Mouse (Mus musculus): Measurements from ENCODE around the gene Lrrc75b. TPM values are rescaled to one million over a fixed set of nuclear protein-coding genes. Genes with fewer than 3 reads are reported as not detected.

Lrrc75b gene
- polyA plus RNA-seq (2012; rRNA removed), result 8.9 and 9.9 TPM in 2 replicates

- peak within 1 kb of the TSS; percentile 59 for H3K4me3 ChIP-seq (ENCODE audit: insufficient read depth, low read length)
- TF ChIP-seq CTCF (IDR thresholded peaks at IDR 0.05; ENCODE audit: extremely low read depth, insufficient read depth, low read length), result no peak
- TF ChIP-seq POLR2A (IDR thresholded peaks at IDR 0.05; ENCODE audit: extremely low read depth, insufficient read depth, low read length), result no peak
- 0 out of 2 replicates have a peak, but pooled peaks cover 3% of the 10 kb centered on the region for H3K4me1 ChIP-seq (ENCODE audit: control insufficient read depth, insufficient read depth, low read length)
- no peak within 1 kb of the TSS for H3K27ac ChIP-seq (ENCODE audit: insufficient read depth, low read length)
Observed at GRCm38 (mm10) chr10:75559676-75560548, at the start of gene Lrrc75b. Gene Lrrc75b, minus strand, starts transcription at chr10:75560330.

- Histone ChIP-seq H3K27ac (ENCODE audit: insufficient read depth, low read length) (no peak overlapping the region), H3K4me1 (ENCODE audit: control insufficient read depth, insufficient read depth, low read length) (no peaks in the 10 kb centered on the region), H3K4me3 (ENCODE audit: insufficient read depth, low read length) (no peak overlapping the region)
- TF ChIP-seq CTCF (IDR thresholded peaks at IDR 0.05; ENCODE audit: extremely low read depth, insufficient read depth, low read length), result no peak
- TF ChIP-seq POLR2A (IDR thresholded peaks at IDR 0.05; ENCODE audit: extremely low read depth, insufficient read depth, low read length), result no peak
Observed at GRCm38 (mm10) chr10:75608975-75609374, 48.8 kb upstream of the Lrrc75b start.

DNA sequence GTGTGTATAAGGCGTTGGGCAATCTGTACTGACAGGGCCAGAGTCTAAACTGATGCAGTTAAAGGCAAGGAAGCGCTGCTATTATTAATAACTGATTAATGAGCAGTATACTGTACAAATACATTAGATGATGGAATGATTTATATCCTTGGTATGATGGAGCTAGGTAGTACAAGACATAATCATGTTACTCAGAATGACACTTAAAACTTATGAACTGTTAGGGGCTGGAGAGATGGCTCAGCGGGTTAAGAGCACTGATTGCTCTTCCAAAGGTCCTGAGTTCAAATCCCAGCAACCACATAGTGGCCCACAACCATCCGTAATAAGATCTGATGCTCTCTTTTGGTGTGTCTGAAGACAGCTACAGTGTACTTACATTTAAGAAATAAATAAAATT lies 47.1 kb upstream of the Lrrc75b start:
- no peak overlapping the region for H3K4me3 ChIP-seq (ENCODE audit: insufficient read depth, low read length)
- H3K4me1 ChIP-seq (ENCODE audit: control insufficient read depth, insufficient read depth, low read length), result no peaks in the 10 kb centered on the region
- no peak for TF ChIP-seq POLR2A (IDR thresholded peaks at IDR 0.05; ENCODE audit: extremely low read depth, insufficient read depth, low read length)
- TF ChIP-seq CTCF (IDR thresholded peaks at IDR 0.05; ENCODE audit: extremely low read depth, insufficient read depth, low read length), result no peak
- no peak overlapping the region for H3K27ac ChIP-seq (ENCODE audit: insufficient read depth, low read length)

DNA sequence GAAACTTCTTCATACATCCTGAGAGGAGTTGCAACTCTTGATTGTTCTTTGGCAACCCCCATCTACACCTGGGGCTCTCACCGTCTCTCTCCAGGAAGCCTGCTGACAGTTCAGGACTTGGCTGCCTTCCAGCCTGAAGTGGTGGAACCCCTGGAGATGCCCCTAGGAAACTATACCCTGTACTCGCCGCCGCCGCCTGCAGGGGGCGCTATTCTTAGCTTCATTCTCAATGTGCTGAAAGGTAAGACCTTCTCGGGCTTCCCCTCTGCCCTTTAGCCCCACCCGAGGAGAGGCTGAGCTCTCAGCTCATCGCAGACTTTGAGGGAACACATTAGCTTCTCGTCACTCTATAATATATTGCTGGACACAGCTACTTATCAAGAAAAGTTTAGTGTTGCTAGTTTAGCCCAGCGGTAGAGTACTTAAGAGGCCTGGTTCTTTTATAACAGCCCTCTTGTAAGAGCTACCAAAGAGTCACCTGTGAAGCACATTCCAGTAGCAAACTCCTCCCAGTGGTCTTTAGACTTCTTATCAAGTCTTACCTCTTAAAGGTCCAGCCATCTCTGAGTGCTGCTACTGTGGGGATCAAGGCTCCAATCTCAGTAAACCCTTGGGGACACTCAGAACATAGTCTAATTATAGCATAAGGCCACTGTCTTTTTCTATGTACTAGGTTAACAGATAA lies 45.2 kb upstream of the Lrrc75b start:
- Histone ChIP-seq H3K4me1 (ENCODE audit: control insufficient read depth, insufficient read depth, low read length) (no peaks in the 10 kb centered on the region), H3K27ac (ENCODE audit: insufficient read depth, low read length) (no peak overlapping the region), H3K4me3 (ENCODE audit: insufficient read depth, low read length) (no peak overlapping the region)
- TF ChIP-seq CTCF (IDR thresholded peaks at IDR 0.05; ENCODE audit: extremely low read depth, insufficient read depth, low read length), result 0 out of 2 replicates have a peak, but pooled peaks have one; percentile 2
- no peak for TF ChIP-seq POLR2A (IDR thresholded peaks at IDR 0.05; ENCODE audit: extremely low read depth, insufficient read depth, low read length)

- Histone ChIP-seq H3K4me3 (ENCODE audit: insufficient read depth, low read length) (no peak overlapping the region), H3K4me1 (ENCODE audit: control insufficient read depth, insufficient read depth, low read length) (no peaks in the 10 kb centered on the region), H3K27ac (ENCODE audit: insufficient read depth, low read length) (no peak overlapping the region)
- TF ChIP-seq POLR2A (IDR thresholded peaks at IDR 0.05; ENCODE audit: extremely low read depth, insufficient read depth, low read length) (no peak), CTCF (IDR thresholded peaks at IDR 0.05; ENCODE audit: extremely low read depth, insufficient read depth, low read length) (no peak)
Observed at GRCm38 (mm10) chr10:75600189-75600730, 40.1 kb upstream of the Lrrc75b start.

DNA sequence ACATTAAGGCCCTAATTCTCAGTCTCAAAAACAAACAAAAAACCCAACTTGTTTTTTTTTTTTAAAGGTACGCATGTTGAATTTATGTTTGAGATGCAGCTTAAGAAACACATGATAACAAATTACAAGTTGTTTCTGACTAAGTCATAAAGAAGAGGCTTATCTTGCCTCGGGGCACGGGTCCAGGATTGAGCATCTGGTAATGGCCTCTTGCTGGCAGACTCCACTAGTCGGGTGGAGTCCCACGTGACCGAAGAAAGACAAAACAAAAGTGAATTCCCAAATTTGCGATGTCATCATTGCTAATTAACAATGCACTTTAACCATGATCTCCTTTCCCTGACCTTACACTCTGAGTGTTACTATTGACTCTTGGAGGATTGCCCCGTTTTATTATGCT lies 35.9 kb upstream of the Lrrc75b start:
- H3K4me1 ChIP-seq (ENCODE audit: control insufficient read depth, insufficient read depth, low read length), result no peaks in the 10 kb centered on the region
- no peak for TF ChIP-seq POLR2A (IDR thresholded peaks at IDR 0.05; ENCODE audit: extremely low read depth, insufficient read depth, low read length)
- TF ChIP-seq CTCF (IDR thresholded peaks at IDR 0.05; ENCODE audit: extremely low read depth, insufficient read depth, low read length), result no peak
- H3K27ac ChIP-seq (ENCODE audit: insufficient read depth, low read length), result no peak overlapping the region
- no peak overlapping the region for H3K4me3 ChIP-seq (ENCODE audit: insufficient read depth, low read length)

DNA sequence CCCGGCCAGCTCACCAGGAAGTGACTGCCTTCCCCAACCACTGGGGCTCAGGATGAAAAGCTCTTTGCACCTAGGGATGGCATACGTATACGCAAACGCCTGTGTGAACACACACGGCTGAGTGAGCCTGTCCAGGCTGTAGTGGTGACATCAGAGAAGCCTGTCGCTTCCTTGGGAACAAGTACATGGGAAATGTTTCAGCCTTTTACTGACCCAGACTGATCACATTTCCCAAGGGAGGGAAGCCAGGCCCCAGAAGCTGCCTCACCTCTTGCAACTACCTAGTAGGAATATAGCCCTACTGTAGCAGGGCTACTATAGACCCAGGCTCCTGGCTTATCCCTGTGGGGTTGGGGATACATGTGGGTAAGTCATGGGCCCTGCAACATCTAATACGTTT lies 32.5 kb upstream of the Lrrc75b start:
- no peak overlapping the region for H3K27ac ChIP-seq (ENCODE audit: insufficient read depth, low read length)
- no peaks in the 10 kb centered on the region for H3K4me1 ChIP-seq (ENCODE audit: control insufficient read depth, insufficient read depth, low read length)
- TF ChIP-seq POLR2A (IDR thresholded peaks at IDR 0.05; ENCODE audit: extremely low read depth, insufficient read depth, low read length) (no peak), CTCF (IDR thresholded peaks at IDR 0.05; ENCODE audit: extremely low read depth, insufficient read depth, low read length) (no peak)
- H3K4me3 ChIP-seq (ENCODE audit: insufficient read depth, low read length), result no peak overlapping the region

DNA sequence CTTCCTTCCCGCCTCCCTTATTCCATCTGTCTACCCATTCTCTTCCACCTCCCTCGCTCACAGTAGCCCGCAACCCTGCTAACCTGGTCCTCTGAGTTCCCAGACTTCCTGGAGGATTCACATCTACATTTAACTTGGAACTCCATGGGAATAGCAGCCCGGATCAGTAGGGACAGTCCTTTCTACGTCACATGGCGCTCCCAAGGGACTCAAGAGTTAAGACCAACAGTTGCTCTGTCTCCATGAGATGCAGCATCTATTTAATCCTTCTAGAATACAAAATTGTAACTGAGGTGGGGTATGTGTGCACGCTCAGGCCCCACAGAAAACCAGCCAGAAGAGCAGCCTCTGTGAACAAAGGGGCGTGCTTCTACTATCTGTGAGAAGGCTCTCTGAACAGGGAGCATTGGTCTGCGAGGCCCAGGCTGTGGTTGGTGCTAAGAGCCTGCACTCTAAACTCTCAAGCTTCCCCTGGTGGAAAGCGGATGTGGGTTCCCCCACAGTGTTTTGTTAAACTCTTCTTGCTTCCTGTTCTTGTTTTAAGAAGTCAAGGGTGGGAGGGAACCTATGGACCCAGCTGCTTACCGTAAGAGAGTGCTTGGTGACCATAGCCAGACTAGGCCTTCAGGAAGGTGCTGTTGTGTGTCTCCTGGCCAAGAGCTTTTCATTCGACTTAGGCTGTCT lies 31.2 kb upstream of the Lrrc75b start:
- TF ChIP-seq CTCF (IDR thresholded peaks at IDR 0.05; ENCODE audit: extremely low read depth, insufficient read depth, low read length), result no peak
- no peak for TF ChIP-seq POLR2A (IDR thresholded peaks at IDR 0.05; ENCODE audit: extremely low read depth, insufficient read depth, low read length)
- Histone ChIP-seq H3K27ac (ENCODE audit: insufficient read depth, low read length) (no peak overlapping the region), H3K4me3 (ENCODE audit: insufficient read depth, low read length) (no peak overlapping the region), H3K4me1 (ENCODE audit: control insufficient read depth, insufficient read depth, low read length) (no peaks in the 10 kb centered on the region; the same call in 1 of the 2 replicates)

DNA sequence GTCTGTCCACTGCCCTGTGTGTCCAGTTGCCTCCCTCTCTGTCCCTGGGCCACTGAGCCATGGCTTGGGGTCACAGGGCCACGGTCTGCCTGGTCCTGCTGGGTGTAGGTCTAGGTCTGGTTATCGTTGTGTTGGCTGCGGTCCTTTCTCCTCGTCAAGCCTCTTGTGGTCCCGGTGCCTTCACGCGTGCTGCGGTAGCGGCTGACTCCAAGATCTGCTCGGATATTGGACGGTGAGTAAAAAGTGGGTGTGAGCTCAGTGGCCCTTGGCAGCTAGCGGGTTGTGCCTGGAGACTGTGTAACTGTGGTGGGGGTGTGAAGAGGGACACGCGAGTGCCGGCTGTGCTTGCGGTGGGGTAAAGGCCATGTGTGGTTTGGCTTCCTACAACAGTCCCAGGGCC lies 29.5 kb upstream of the Lrrc75b start:
- no peak for TF ChIP-seq POLR2A (IDR thresholded peaks at IDR 0.05; ENCODE audit: extremely low read depth, insufficient read depth, low read length)
- TF ChIP-seq CTCF (IDR thresholded peaks at IDR 0.05; ENCODE audit: extremely low read depth, insufficient read depth, low read length), result no peak
- 0 out of 2 replicates have a peak overlapping the region, but pooled peaks have one; percentile 3 for H3K4me3 ChIP-seq (ENCODE audit: insufficient read depth, low read length)
- no peaks in the 10 kb centered on the region; the same call in 1 of the 2 replicates for H3K4me1 ChIP-seq (ENCODE audit: control insufficient read depth, insufficient read depth, low read length)
- H3K27ac ChIP-seq (ENCODE audit: insufficient read depth, low read length), result 0 out of 2 replicates have a peak overlapping the region, but pooled peaks have one; percentile 3
